Mouse (Mus musculus) bone marrow macrophage, adult 2 months (primary cell): Measurements from ENCODE around the gene Irf2bpl. TPM values are rescaled to one million over a fixed set of nuclear protein-coding genes. Genes with fewer than 3 reads are reported as not detected.

ENCODE experiments used
- H3K27ac ChIP-seq: 2 replicates; pipeline ENCODE4 v1.5.1; 2012; ENCODE audit warnings: low read depth, low read length; ENCODE audit not compliant: insufficient read depth
- H3K4me1 ChIP-seq: 2 replicates; pipeline ENCODE4 v1.6.1; 2012; ENCODE audit warnings: low read length; ENCODE audit not compliant: control insufficient read depth, insufficient read depth
- H3K4me3 ChIP-seq: 2 replicates; pipeline ENCODE4 v1.5.1; 2012; ENCODE audit warnings: mild to moderate bottlenecking, low read length, moderate library complexity; ENCODE audit not compliant: insufficient read depth
- CTCF ChIP-seq: IDR thresholded peaks from 2 replicates; pipeline ENCODE4 v1.5.1; 2012; ENCODE audit warnings: low read depth, mild to moderate bottlenecking, low read length, moderate library complexity
- POLR2A ChIP-seq: IDR thresholded peaks from 2 replicates; pipeline ENCODE4 v1.6.1; 2012; ENCODE audit warnings: mild to moderate bottlenecking, low read depth, low read length, borderline replicate concordance
- polyA plus RNA-seq: library from polyadenylated mRNA; stranded (reverse); fragments of >200 nt; gene quantifications from 2 replicates; pipeline ENCODE4 v1.2.4, GENCODE M21; 2012; ENCODE audit not compliant: missing spikeins, insufficient read depth, insufficient read length

Gene Irf2bpl
- polyA plus RNA-seq, 1 experiment: 11.4 TPM

DNA sequence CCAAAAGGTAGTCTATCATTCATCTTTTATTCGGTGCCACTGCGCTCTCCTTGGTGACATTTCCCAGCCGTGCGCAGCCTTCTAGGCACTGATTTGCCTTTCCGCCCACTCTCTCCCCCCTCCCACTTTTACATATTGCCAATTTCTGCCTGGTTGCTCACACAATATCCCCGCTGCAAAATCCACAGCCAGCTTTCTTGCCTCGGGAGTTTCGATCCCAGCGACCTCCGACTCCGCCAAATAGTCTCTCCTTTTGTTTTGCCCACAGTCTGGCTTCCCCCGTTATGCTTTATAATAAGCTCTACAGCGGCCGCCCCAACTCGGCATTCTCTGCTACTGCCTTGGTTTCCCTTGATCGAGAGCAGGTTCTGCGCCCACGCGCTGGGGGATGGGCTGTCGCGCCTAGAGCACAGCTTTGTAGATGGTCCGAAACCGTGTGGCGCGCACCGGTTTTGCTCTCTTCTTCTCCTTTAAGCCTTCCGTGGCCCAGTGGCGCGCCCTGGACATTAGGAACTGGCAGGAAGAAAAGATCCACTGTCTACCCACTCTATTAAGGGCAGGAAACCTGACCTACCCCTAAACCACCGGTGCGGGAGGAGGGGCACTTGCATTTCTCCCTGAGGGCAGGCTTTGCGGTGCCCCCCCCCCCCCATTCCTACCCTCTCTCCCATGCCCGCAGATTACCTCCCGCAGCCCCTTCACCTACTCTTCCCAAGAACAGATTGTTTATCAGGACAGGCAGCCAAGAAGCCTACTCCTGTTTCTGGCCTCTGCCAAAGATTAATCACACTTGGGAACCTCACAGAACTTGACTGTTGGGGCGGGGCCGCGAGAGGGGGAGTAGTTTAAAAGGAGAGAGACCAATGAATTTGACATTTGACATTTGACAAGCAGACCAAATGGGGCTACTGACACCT is 7.4 kb upstream of the Irf2bpl start:
- peak overlapping the region; percentile 90 for H3K27ac ChIP-seq
- peaks cover 37% of the 10 kb centered on the region for H3K4me1 ChIP-seq
- TF ChIP-seq POLR2A (no peak), CTCF (no peak)
- peak overlapping the region; percentile 82 for H3K4me3 ChIP-seq

DNA sequence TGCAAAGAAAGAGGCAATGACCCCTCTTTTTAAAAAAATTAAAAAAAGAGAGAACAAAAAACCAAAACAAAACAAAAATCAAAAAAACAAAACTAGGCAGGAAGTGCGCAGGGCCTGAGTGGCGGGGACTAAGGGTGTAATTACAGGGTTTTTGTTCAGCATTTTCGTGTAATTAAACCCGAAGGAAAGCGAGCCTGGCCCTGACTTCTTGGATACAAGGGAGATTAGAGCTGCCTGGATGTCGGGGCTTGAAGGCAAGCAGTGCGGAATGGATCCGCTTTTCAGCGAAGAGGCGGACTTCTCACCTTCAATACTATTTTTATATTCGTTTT is 6.8 kb upstream of the Irf2bpl start:
- no peak for TF ChIP-seq CTCF
- TF ChIP-seq POLR2A: no peak
- H3K27ac ChIP-seq: peak overlapping the region; percentile 90
- peak overlapping the region; percentile 82 for H3K4me3 ChIP-seq
- H3K4me1 ChIP-seq: peaks cover 39% of the 10 kb centered on the region

GRCm38 (mm10) chr12:86890796-86891301 is 6.3 kb upstream of the Irf2bpl start:
- Histone ChIP-seq H3K4me1 (peaks cover 39% of the 10 kb centered on the region), H3K27ac (no peak overlapping the region), H3K4me3 (no peak overlapping the region)
- TF ChIP-seq CTCF (no peak), POLR2A (no peak)

DNA sequence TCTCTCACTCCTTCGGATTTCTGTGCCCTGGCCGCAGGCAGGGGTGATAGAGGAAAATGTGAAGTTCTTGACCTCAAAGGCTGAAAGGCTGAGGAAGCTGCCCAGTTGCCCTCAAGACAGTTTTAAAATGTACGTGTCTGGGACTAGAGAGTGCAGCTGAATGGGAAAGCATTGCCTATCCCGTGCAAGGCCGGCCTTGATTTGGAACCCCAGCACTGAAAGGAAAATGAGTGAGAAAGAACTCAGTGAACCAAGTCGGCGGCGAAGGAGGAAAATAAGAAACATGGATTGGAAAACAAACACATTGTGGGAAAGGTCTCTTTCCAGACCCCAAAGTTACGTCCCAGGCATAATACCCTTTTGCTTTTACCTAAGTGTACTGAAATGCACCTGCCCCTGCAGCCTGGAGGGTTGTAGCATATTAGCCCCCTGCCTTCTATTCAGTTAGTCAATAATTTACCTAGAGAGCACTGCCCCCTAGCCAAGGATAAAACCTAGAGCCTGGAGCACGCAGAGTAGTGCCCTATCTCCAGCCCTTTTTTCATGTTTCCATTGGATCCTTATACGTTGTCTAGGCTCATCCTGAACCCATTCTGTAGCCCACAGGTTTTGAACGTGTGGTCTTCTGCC is 5.6 kb upstream of the Irf2bpl start:
- 0 out of 2 replicates have a peak overlapping the region, but pooled peaks have one; percentile 99 for H3K27ac ChIP-seq
- no peak overlapping the region for H3K4me3 ChIP-seq
- peaks cover 44% of the 10 kb centered on the region for H3K4me1 ChIP-seq
- TF ChIP-seq POLR2A (no peak), CTCF (no peak)

GRCm38 (mm10) chr12:86889103-86889644 is 4.6 kb upstream of the Irf2bpl start:
- peak overlapping the region; percentile 57 for H3K4me3 ChIP-seq
- H3K27ac ChIP-seq: peak overlapping the region; percentile 99
- TF ChIP-seq CTCF: 0 out of 2 replicates have a peak, but pooled peaks have one; percentile 12
- TF ChIP-seq POLR2A: no peak
- H3K4me1 ChIP-seq: peaks cover 46% of the 10 kb centered on the region

DNA sequence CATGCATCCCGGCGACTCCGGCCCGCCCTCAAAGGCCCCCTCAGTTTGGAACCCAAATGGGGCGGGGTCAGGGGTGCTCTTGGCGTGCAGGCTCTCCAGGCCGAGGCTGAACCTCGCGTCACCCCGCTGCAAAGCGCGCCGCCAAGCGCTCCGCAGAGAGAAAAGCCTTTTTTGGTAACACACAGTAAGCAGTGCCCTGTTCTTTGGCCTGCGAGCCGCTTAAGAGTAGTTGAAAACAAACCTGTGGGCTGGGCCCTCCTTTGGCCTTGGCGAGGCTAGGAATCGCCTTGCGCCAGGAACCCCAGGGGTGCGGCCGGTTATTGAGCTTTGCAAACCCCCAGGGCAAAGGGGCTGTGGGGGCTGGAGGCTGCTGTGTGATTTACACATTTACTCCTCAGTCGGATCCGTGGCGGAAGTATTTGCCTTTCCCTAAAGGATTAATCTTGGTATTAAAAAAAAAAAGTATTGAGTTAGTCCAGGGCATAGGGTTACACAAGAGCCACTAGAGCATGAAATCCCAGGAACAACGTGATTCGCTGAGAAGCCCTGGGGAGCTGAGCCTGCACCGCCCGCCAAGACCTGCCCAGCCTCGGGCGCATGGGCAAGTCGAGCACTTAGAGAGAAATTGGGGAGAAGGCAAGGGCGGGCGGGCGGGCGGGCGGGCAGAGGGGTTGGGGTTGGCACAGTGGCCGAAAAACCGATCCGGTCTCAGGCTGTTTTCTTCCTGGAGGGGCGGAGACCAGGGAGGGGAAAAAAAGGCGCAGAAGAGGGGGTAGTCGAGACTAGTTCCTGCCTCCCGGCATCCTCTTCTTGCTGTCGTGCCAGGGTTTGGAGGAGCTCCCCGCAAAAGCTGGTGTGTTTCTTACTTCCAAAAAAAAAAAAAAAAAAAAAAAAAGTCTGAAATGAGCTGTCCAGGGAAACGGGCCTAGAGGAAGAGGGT is 3.8 kb upstream of the Irf2bpl start:
- TF ChIP-seq CTCF (no peak), POLR2A (no peak)
- Histone ChIP-seq H3K4me3 (peak overlapping the region; percentile 58), H3K27ac (peak overlapping the region; percentile 99), H3K4me1 (peaks cover 45% of the 10 kb centered on the region)

DNA sequence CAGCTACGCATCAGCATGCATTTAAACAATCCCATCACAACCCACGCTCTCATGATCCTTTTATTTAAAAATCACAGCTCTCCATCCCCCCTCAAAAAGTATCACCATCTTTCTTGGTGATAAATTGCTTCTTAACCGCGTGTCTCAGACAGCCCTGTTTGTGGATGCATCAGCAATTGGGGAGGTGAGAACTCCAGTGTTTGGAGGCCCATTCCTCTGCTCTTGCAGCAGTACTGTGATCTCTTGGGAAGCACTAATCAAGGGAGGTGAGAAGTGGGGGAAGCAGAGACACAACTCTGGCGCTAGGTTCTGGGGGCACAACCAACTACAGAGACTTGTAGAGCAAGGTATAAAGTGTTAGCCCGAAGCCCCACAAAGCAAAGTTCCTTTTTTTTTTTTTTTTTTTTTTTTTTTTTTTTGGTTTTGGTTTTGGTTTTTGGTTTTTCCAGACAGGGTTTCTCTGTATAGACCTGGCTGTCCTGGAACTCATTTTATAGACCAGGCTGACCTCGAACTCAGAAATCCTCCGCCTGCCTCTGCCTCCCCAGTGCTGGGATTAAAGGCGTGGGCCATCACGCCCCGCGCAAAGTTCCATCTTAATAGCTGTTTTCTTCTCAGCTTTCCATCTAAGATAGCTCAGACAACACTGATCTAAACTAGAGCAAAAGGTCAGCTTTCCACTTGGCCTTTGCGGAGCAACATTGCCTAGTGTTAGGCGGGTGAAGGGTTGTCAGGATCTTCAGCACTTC is 3.0 kb upstream of the Irf2bpl start:
- H3K4me1 ChIP-seq: peaks cover 43% of the 10 kb centered on the region
- H3K4me3 ChIP-seq: peak overlapping the region; percentile 58
- peak overlapping the region; percentile 99 for H3K27ac ChIP-seq
- no peak for TF ChIP-seq POLR2A
- no peak for TF ChIP-seq CTCF

DNA sequence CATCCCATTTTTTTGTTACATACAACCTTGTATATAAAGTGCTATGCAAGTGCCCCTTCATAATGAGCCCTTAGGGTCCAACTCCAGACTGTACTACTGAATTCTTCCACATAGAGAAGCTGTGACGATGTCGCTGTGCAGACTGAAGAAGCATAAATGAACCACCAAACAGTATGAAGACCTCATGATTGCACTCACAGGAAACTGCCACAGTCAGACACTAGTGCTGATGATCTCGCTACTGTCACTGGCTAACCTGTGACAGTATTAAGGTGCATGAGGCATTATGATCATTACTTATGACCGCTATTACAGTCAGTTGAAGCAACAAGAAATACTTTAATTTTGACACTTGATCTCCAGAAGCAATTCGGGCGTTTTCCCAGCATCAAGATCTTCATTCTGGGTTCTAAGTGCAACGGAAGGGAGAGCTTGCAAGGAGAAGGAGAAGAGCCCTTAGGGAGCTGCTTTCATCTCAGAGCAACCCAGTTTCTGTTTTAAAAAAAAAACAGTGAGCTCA is 1.9 kb upstream of the Irf2bpl start:
- TF ChIP-seq CTCF (no peak), POLR2A (no peak)
- Histone ChIP-seq H3K4me3 (no peak overlapping the region), H3K4me1 (peaks cover 46% of the 10 kb centered on the region), H3K27ac (0 out of 2 replicates have a peak overlapping the region, but pooled peaks have one; percentile 99)
